Mouse (Mus musculus) heart, postnatal 36 days (tissue): ENCODE measurements around the gene 1700010B08Rik. TPM values are rescaled to one million over a fixed set of nuclear protein-coding genes. Genes with fewer than 3 reads are reported as not detected.

Experiments
- DNase-seq, 2 experiments: peaks; one replicate each; pipeline ENCODE4 v3.0.0; 2021 to 2022
- intact Hi-C: fragments of 180-260 bp; cut with DNase I; formaldehyde crosslinking; loops from one replicate; pipeline ENCODE4 v1.15.1; 2025
- microRNA-seq, 2 experiments: library from miRNA; unstranded; fragments of <30 nt; microRNA quantifications; one replicate each; pipeline ENCODE4 v1.2.0; 2021; ENCODE audit warnings: borderline number of aligned reads in 2 of 2
- total RNA-seq, 2 experiments: library from RNA; stranded (reverse); gene quantifications; 2 replicates each; pipeline ENCODE4 v1.2.3; 2021

Gene 1700010B08Rik
- total RNA-seq, 2 experiments from 2014 or later = not detected

- intact Hi-C loops = no loop called here
- no peak for DNase-seq
These were observed 45.4 kb downstream of the 1700010B08Rik start for GRCm38 (mm10) chr2:173764629-173765028.

- DNase-seq = no peak
- intact Hi-C loops = no loop called here
These were observed 48.9 kb downstream of the 1700010B08Rik start for GRCm38 (mm10) chr2:173767959-173768595.

- intact Hi-C loops = no loop called here
- DNase-seq = no peak
These were observed 50.0 kb downstream of the 1700010B08Rik start for GRCm38 (mm10) chr2:173769183-173769582.

GRCm38 (mm10) chr2:173770620-173771019 is 51.4 kb downstream of the 1700010B08Rik start:
- intact Hi-C loops = no loop called here

More at GRCm38 (mm10) chr2:173770620-173771019, 51.4 kb downstream of the 1700010B08Rik start:
- no peak for DNase-seq

Small RNAs within 50 kb of the gene (microRNA-seq; reads per million reads assigned to microRNA genes)
- gene Mir6340 = 0.67 to 0.72 reads per million in 2 experiments

Other genes with a start within 250 kb of the 1700010B08Rik start
- not detected for gene 1700021F07Rik, start 196.8 kb upstream of the 1700010B08Rik start, total RNA-seq
- not detected for gene Ankrd60, start 141.1 kb upstream of the 1700010B08Rik start, total RNA-seq
- 10 to 100 TPM; 32.7 to 34.4 TPM for gene Rab22a, start 59.7 kb upstream of the 1700010B08Rik start, total RNA-seq
- gene Vapb, start 18.1 kb downstream of the 1700010B08Rik start, total RNA-seq = 100 to 1,000 TPM; 122 to 127 TPM